Mouse (Mus musculus) C2C12 (cell line): Measurements from ENCODE around the gene Tex36. TPM values are rescaled to one million over a fixed set of nuclear protein-coding genes. Genes with fewer than 3 reads are reported as not detected.

Experiments used
- H3K27me3 ChIP-seq: one replicate; pipeline ENCODE4 v1.6.1; 2011; ENCODE audit not compliant: control insufficient read depth, insufficient read depth, insufficient read length
- H3K36me3 ChIP-seq: one replicate; pipeline ENCODE4 v1.6.1; 2011; ENCODE audit not compliant: control insufficient read depth, insufficient read depth
- H3K4me3 ChIP-seq: one replicate; pipeline ENCODE4 v1.5.1; 2011; ENCODE audit warnings: mild to moderate bottlenecking, control low read depth; ENCODE audit not compliant: poor library complexity, insufficient read depth, severe bottlenecking
- H3K79me2 ChIP-seq: one replicate; pipeline ENCODE4 v1.6.1; 2011; ENCODE audit not compliant: control insufficient read depth, insufficient read depth
- H3K79me3 ChIP-seq: one replicate; pipeline ENCODE4 v1.6.1; 2011; ENCODE audit warnings: low read depth, control low read depth
- H3ac ChIP-seq: one replicate; pipeline ENCODE3; 2011; ENCODE audit warnings: low read depth; ENCODE audit not compliant: control insufficient read depth, insufficient read length
- CEBPB ChIP-seq: IDR thresholded peaks from one replicate; pipeline ENCODE4 v1.6.1; 2011; ENCODE audit warnings: low read depth, mild to moderate bottlenecking, control low read depth, moderate library complexity
- CTCF ChIP-seq: IDR thresholded peaks from one replicate; pipeline ENCODE4 v1.5.1; 2011; ENCODE audit not compliant: control insufficient read depth, insufficient read depth, insufficient read length
- FOSL1 ChIP-seq: IDR thresholded peaks from one replicate; pipeline ENCODE4 v1.8.0; 2011; ENCODE audit warnings: mild to moderate bottlenecking, low read length; ENCODE audit not compliant: poor library complexity, insufficient read depth, severe bottlenecking
- MAX ChIP-seq: IDR thresholded peaks from one replicate; pipeline ENCODE4 v1.6.1; 2011; ENCODE audit warnings: mild to moderate bottlenecking, control low read depth
- MYOD1 ChIP-seq: IDR thresholded peaks from one replicate; pipeline ENCODE4 v1.6.1; 2011; ENCODE audit warnings: low read depth; ENCODE audit not compliant: control insufficient read depth, insufficient read length
- MYOG ChIP-seq: IDR thresholded peaks from one replicate; pipeline ENCODE4 v1.6.1; 2011; ENCODE audit not compliant: control insufficient read depth, insufficient read length; ENCODE audit errors: extremely low read depth
- USF1 ChIP-seq: IDR thresholded peaks from one replicate; pipeline ENCODE4 v1.6.1; 2011; ENCODE audit warnings: low read depth, mild to moderate bottlenecking, control low read depth, moderate library complexity
- polyA plus RNA-seq: library from polyadenylated mRNA; unstranded; fragments of >200 nt; fragmentation: generic; extraction: Trizol; gene quantifications from one replicate; pipeline ENCODE4 v1.2.1, GENCODE M21; 2012; ENCODE audit warnings: missing spikeins

The Tex36 gene
- polyA plus RNA-seq, 1 experiment, result not detected

- TF ChIP-seq CTCF (no peak), MAX (no peak), USF1 (no peak), MYOG (no peak), FOSL1 (no peak)
- Histone ChIP-seq H3ac (no peak overlapping the region), H3K27me3 (peaks cover 64% of the 10 kb centered on the region), H3K4me3 (no peak overlapping the region), H3K79me2 (no peaks in the 10 kb centered on the region), H3K36me3 (no peaks in the 10 kb centered on the region), H3K79me3 (no peaks in the 10 kb centered on the region)
These were observed 18.8 kb upstream of the Tex36 start for GRCm38 (mm10) chr7:133620721-133621120.

GRCm38 (mm10) chr7:133612981-133613380, 11.0 kb upstream of the Tex36 start:
- Histone ChIP-seq H3K4me3 (no peak overlapping the region), H3K36me3 (no peaks in the 10 kb centered on the region), H3ac (no peak overlapping the region), H3K79me2 (no peaks in the 10 kb centered on the region), H3K27me3 (peaks cover 32% of the 10 kb centered on the region), H3K79me3 (no peaks in the 10 kb centered on the region)
- TF ChIP-seq MYOG, result no peak
- no peak for TF ChIP-seq USF1
- TF ChIP-seq CEBPB, result no peak
- TF ChIP-seq MYOD1, result no peak
- TF ChIP-seq MAX, result no peak
- no peak for TF ChIP-seq CTCF
- TF ChIP-seq FOSL1, result no peak

GRCm38 (mm10) chr7:133609585-133609984, 7.6 kb upstream of the Tex36 start:
- no peak for TF ChIP-seq MAX
- TF ChIP-seq FOSL1, result no peak
- TF ChIP-seq MYOD1, result no peak
- no peak for TF ChIP-seq USF1
- no peak for TF ChIP-seq CEBPB
- no peak for TF ChIP-seq CTCF
- no peak for TF ChIP-seq MYOG

DNA sequence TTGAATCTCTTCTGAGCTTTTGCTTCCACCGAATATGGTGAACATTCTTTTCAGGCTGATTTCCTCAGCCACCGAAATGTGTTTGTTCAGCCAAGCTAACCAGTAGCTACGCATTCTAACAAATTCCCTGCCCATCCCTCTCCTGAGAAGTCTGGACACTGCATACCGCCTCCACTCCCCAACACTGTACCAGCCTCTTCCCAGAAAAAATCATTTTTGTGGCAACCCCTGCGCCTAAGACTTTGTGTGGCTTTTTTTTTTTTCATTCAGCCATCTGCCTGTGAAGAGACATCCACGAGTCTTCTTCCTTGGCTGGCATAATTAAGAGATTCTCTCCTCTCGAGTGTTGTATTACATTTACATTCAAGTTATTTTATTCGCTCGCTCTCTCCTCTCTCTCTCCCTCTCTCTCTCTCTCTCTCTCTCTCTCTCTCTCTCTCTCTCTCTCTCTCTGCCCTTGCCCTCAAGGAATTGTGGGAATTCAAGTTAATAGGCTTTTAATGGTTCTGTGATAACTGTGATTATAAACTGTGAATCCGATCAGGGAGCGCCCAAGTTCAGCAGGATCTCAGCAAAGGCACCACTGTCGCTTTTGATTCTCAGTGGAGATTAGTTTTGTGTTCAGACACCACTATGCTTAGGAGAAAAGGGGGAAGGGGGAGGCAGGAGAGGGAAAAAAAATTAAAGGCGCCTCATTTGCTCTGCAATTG, 6.8 kb upstream of the Tex36 start:
- no peaks in the 10 kb centered on the region for H3K36me3 ChIP-seq
- no peak for TF ChIP-seq FOSL1
- no peak for TF ChIP-seq USF1
- no peak for TF ChIP-seq MAX
- no peak for TF ChIP-seq MYOG
- TF ChIP-seq CEBPB, result no peak
- no peak for TF ChIP-seq CTCF
- TF ChIP-seq MYOD1, result no peak
- no peak overlapping the region for H3K4me3 ChIP-seq
- no peaks in the 10 kb centered on the region for H3K79me3 ChIP-seq
- peaks cover 28% of the 10 kb centered on the region for H3K27me3 ChIP-seq
- no peaks in the 10 kb centered on the region for H3K79me2 ChIP-seq
- no peak overlapping the region for H3ac ChIP-seq

More at GRCm38 (mm10) chr7:133609585-133609984, 7.6 kb upstream of the Tex36 start:
- Histone ChIP-seq H3K79me3 (no peaks in the 10 kb centered on the region), H3K4me3 (no peak overlapping the region), H3K27me3 (peaks cover 28% of the 10 kb centered on the region), H3ac (no peak overlapping the region), H3K36me3 (no peaks in the 10 kb centered on the region), H3K79me2 (no peaks in the 10 kb centered on the region)

DNA sequence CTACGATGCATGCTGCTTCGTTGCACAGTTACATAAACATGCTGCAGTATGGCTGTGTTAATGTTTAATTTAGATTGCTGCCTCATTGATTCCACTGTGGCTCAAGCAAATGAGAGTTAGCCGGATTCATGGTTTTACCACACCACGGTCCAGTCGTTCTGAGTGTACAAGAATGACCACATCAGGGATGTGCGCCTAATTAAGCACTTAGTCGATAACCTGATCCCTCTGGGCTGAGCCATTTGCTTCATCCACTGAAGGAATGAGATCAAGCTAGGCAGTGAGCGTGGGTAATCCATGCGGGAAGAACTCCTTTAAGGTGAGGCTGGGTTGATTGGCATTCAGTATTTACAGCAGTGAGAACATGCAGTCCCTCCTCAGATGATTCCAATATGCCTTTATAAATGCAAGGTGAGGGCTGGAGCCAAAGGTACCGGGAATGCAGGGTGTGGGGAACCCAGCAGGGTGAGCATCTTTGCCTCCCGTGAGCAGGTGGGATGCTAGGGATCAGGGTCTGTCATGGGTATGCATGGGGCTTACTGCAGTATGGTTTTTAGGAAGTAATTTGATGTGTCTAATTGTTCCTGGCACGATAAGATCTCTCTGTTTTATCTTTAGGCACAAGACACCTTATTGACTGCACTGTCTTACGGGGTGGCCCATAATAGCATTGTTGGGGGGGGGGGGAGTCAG, 6.1 kb upstream of the Tex36 start:
- Histone ChIP-seq H3K79me2 (no peaks in the 10 kb centered on the region), H3K36me3 (no peaks in the 10 kb centered on the region), H3K4me3 (no peak overlapping the region), H3K79me3 (no peaks in the 10 kb centered on the region), H3ac (no peak overlapping the region), H3K27me3 (peaks cover 28% of the 10 kb centered on the region)
- TF ChIP-seq CEBPB (no peak), FOSL1 (no peak), CTCF (no peak), MAX (no peak), MYOD1 (no peak), MYOG (no peak), USF1 (no peak)
